Mouse (Mus musculus): ENCODE measurements at regions not wholly inside any gene's neighbourhood (a gene's known extent, or its start where the extent isn't known, plus 50 kb on each side); places are given as distances from the start of the nearest gene placed in this dataset.
A peak's percentile ranks its signal among the peaks of the same experiment; 100 is the strongest.

DNA sequence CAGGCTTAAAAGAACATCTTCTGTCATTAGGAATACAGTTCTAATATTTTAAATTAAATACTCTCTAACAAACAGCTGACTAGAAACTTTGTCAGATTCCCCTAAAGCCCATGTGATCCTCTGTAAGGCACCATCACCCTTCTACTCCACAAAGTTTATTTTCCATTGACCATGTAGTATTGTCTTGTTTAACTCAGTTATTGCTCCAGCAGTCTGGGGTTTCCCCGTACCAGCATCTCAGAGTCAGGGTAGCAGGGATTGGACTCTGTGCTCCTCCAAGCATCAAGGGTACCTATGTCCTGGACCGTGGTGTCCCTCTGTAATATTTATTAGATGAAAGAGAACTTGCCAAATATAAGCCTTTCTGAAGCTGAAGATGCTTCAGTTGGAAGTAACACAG lies 322.4 kb upstream of the Adamts16 start:
- Histone ChIP-seq H3K36me3 (ENCODE audit: control insufficient read depth, insufficient read depth, low read length) (no peaks in the 10 kb centered on the region), H3K27me3 (replicated peaks; ENCODE audit: control insufficient read depth, insufficient read depth, low read length) (no peaks in the 10 kb centered on the region), H3K4me1 (ENCODE audit: control insufficient read depth, insufficient read depth, low read depth, low read length) (no peaks in the 10 kb centered on the region; the same call in 1 of the 2 replicates), H3K9ac (ENCODE audit: low read depth, low read length) (no peak overlapping the region), H3K9me3 (ENCODE audit: control insufficient read depth, low read length) (no peaks in the 10 kb centered on the region), H3K4me2 (ENCODE audit: low read length) (no peak overlapping the region), H3K4me3 (ENCODE audit: low read length) (no peak overlapping the region), H3K27ac (ENCODE audit: low read depth, low read length) (no peak overlapping the region)
- WGBS: 90% methylated on average over 2 of the region's 2 CpGs
- no peak for ATAC-seq

DNA sequence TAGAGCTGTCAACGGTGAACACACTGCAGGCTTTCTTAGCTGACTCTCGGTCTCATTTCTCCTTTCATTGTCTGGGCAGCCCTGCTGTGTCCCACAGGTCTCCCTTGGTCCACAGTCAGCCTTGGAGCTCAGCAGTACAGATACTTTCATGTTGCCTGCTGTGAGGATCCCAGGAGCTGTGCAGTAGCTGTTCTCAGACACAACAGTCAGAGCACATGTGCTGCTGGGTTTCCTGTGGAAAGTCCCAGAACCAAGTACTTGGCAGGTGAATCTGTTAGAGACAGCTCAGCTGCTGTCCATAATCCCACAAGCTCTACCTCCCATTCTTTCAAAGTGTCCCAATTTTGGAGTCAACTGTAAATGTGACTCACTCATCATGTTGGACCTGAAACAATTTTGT lies 321.3 kb upstream of the Adamts16 start:
- no peak for ATAC-seq
- Histone ChIP-seq H3K4me3 (ENCODE audit: low read length) (no peak overlapping the region), H3K9ac (ENCODE audit: low read depth, low read length) (no peak overlapping the region), H3K27me3 (replicated peaks; ENCODE audit: control insufficient read depth, insufficient read depth, low read length) (no peaks in the 10 kb centered on the region), H3K27ac (ENCODE audit: low read depth, low read length) (no peak overlapping the region), H3K9me3 (ENCODE audit: control insufficient read depth, low read length) (no peaks in the 10 kb centered on the region), H3K4me2 (ENCODE audit: low read length) (no peak overlapping the region), H3K36me3 (ENCODE audit: control insufficient read depth, insufficient read depth, low read length) (no peaks in the 10 kb centered on the region), H3K4me1 (ENCODE audit: control insufficient read depth, insufficient read depth, low read depth, low read length) (peaks cover 2% of the 10 kb centered on the region; the same call in 1 of the 2 replicates)
- WGBS: 49% methylated on average over 2 of the region's 2 CpGs

GRCm38 (mm10) chr13:71158300-71158860 lies 316.8 kb upstream of the Adamts16 start:
- WGBS: 12% methylated on average over 13 of the region's 13 CpGs
- Histone ChIP-seq H3K36me3 (ENCODE audit: control insufficient read depth, insufficient read depth, low read length) (no peaks in the 10 kb centered on the region), H3K4me1 (ENCODE audit: control insufficient read depth, insufficient read depth, low read depth, low read length) (peaks cover 7% of the 10 kb centered on the region; the same call in 1 of the 2 replicates), H3K9me3 (ENCODE audit: control insufficient read depth, low read length) (no peaks in the 10 kb centered on the region), H3K4me3 (ENCODE audit: low read length) (peak overlapping the region; percentile 19), H3K4me2 (ENCODE audit: low read length) (peak overlapping the region; percentile 46), H3K27me3 (replicated peaks; ENCODE audit: control insufficient read depth, insufficient read depth, low read length) (no peaks in the 10 kb centered on the region), H3K9ac (ENCODE audit: low read depth, low read length) (no peak overlapping the region), H3K27ac (ENCODE audit: low read depth, low read length) (no peak overlapping the region)
- peak; percentile 85 for ATAC-seq

GRCm38 (mm10) chr13:71157656-71158299 lies 316.2 kb upstream of the Adamts16 start:
- ATAC-seq: peak; percentile 48; the same call in 1 of the 2 replicates
- H3K36me3 ChIP-seq (ENCODE audit: control insufficient read depth, insufficient read depth, low read length): no peaks in the 10 kb centered on the region
- H3K9me3 ChIP-seq (ENCODE audit: control insufficient read depth, low read length): no peaks in the 10 kb centered on the region
- no peak overlapping the region for H3K27ac ChIP-seq (ENCODE audit: low read depth, low read length)
- no peaks in the 10 kb centered on the region for H3K27me3 ChIP-seq (replicated peaks; ENCODE audit: control insufficient read depth, insufficient read depth, low read length)
- WGBS: 21% methylated on average over 14 of the region's 14 CpGs
- H3K9ac ChIP-seq (ENCODE audit: low read depth, low read length): no peak overlapping the region
- H3K4me3 ChIP-seq (ENCODE audit: low read length): no peak overlapping the region; the same call in 1 of the 2 replicates
- peaks cover 7% of the 10 kb centered on the region; the same call in 1 of the 2 replicates for H3K4me1 ChIP-seq (ENCODE audit: control insufficient read depth, insufficient read depth, low read depth, low read length)
- peak overlapping the region; percentile 46 for H3K4me2 ChIP-seq (ENCODE audit: low read length)

DNA sequence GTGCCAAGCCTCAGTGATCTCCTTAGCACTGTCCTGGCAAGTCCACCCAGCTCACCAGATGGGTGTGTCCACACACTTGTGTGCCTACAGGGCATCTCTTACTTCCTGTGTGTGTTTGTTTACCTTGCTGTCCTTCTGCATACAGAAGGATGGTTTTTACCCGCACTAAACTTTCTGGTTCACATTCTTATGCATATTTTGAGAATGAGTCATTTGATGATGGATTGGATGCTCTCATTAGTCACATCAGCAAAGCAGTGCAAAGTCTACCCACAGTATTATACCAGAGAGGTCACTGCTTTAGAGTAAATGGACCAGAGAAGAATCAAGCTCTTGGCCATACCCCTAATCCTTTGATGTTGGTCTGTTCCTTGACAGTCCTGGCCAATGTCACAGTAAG lies 308.5 kb upstream of the Adamts16 start:
- no peaks in the 10 kb centered on the region for H3K9me3 ChIP-seq (ENCODE audit: control insufficient read depth, low read length)
- no peaks in the 10 kb centered on the region for H3K36me3 ChIP-seq (ENCODE audit: control insufficient read depth, insufficient read depth, low read length)
- no peak for ATAC-seq
- WGBS: 44% methylated on average over 1 of the region's 1 CpGs
- H3K9ac ChIP-seq (ENCODE audit: low read depth, low read length): no peak overlapping the region
- H3K27ac ChIP-seq (ENCODE audit: low read depth, low read length): no peak overlapping the region
- peaks cover under 1% of the 10 kb centered on the region for H3K27me3 ChIP-seq (replicated peaks; ENCODE audit: control insufficient read depth, insufficient read depth, low read length)
- no peak overlapping the region for H3K4me2 ChIP-seq (ENCODE audit: low read length)
- H3K4me1 ChIP-seq (ENCODE audit: control insufficient read depth, insufficient read depth, low read depth, low read length): peaks cover 2% of the 10 kb centered on the region; the same call in 1 of the 2 replicates
- H3K4me3 ChIP-seq (ENCODE audit: low read length): no peak overlapping the region

DNA sequence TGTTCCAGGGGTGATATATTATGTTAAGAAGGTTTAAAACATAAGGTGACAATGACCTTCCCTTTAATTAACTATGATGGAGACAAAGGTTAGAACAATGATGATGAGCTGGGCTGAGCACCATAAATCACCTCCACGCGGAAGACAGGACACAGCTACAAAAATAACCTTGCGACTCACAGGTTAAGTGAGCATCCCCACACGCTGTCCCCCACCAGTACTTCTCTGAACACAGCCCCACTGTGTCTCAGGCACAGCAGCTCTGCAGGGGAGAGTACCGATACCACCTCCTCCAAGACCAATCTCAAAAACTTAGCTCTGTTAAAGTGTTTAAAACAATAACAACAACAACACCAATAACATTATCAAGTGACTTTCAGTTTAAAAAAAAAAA lies 307.7 kb upstream of the Adamts16 start:
- Histone ChIP-seq H3K4me3 (ENCODE audit: low read length) (no peak overlapping the region), H3K4me2 (ENCODE audit: low read length) (no peak overlapping the region), H3K9ac (ENCODE audit: low read depth, low read length) (no peak overlapping the region), H3K36me3 (ENCODE audit: control insufficient read depth, insufficient read depth, low read length) (no peaks in the 10 kb centered on the region), H3K4me1 (ENCODE audit: control insufficient read depth, insufficient read depth, low read depth, low read length) (peaks cover 2% of the 10 kb centered on the region; the same call in 1 of the 2 replicates), H3K9me3 (ENCODE audit: control insufficient read depth, low read length) (no peaks in the 10 kb centered on the region), H3K27ac (ENCODE audit: low read depth, low read length) (no peak overlapping the region), H3K27me3 (replicated peaks; ENCODE audit: control insufficient read depth, insufficient read depth, low read length) (peaks cover 2% of the 10 kb centered on the region)
- WGBS: 27% methylated on average over 5 of the region's 5 CpGs
- peak; percentile 18; the same call in 1 of the 2 replicates for ATAC-seq

DNA sequence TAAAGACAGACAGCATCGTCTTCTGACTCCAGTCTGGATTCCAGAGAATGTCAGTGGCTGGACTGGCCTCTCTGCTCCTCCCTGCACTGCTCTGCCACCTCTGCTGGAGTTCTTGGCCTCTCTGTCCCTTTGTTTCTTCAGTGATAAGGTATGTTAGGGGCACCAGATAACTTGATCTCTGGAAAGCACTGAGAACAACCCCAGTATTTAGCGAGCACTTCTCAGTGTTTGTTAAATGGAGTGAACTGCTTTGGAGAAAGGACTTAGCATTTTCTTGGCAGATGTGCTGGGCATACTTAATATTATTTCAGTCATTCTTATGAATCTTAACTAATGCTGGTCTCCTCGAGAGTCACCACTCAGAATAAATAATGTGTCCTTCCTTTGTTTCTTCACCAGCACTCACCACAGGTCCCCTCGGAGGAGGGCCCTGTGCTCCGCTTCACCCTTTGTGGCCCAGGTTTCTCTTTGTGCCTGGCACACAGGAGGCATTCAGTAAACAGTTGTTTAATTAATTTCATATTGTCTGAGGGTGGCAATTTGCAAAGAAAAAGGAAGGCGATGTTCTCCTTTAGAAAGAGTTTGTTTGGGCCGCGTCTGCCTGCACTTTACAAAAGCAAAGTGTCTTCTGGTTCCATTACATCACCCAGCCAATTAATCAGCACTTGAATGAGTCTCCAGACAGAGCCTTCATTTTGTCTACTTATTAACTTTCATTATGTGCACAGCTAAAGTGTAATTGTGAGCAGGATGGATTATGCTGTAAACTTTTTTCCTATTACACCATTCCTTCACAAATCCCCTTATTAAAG lies 307.1 kb upstream of the Adamts16 start:
- H3K9me3 ChIP-seq (ENCODE audit: control insufficient read depth, low read length): no peaks in the 10 kb centered on the region
- H3K36me3 ChIP-seq (ENCODE audit: control insufficient read depth, insufficient read depth, low read length): no peaks in the 10 kb centered on the region
- no peak overlapping the region for H3K4me2 ChIP-seq (ENCODE audit: low read length)
- H3K27me3 ChIP-seq (replicated peaks; ENCODE audit: control insufficient read depth, insufficient read depth, low read length): peaks cover 2% of the 10 kb centered on the region
- no peak overlapping the region for H3K27ac ChIP-seq (ENCODE audit: low read depth, low read length)
- ATAC-seq: peak; percentile 81; the same call in 1 of the 2 replicates
- peaks cover 2% of the 10 kb centered on the region; the same call in 1 of the 2 replicates for H3K4me1 ChIP-seq (ENCODE audit: control insufficient read depth, insufficient read depth, low read depth, low read length)
- 10% methylated on average over 8 of the region's 8 CpGs for WGBS
- no peak overlapping the region for H3K4me3 ChIP-seq (ENCODE audit: low read length)
- no peak overlapping the region for H3K9ac ChIP-seq (ENCODE audit: low read depth, low read length)

GRCm38 (mm10) chr13:71146859-71147443 lies 305.3 kb upstream of the Adamts16 start:
- ATAC-seq: no peak
- Histone ChIP-seq H3K4me3 (ENCODE audit: low read length) (no peak overlapping the region), H3K4me2 (ENCODE audit: low read length) (no peak overlapping the region), H3K9me3 (ENCODE audit: control insufficient read depth, low read length) (no peaks in the 10 kb centered on the region), H3K27me3 (replicated peaks; ENCODE audit: control insufficient read depth, insufficient read depth, low read length) (peaks cover 2% of the 10 kb centered on the region), H3K36me3 (ENCODE audit: control insufficient read depth, insufficient read depth, low read length) (no peaks in the 10 kb centered on the region), H3K9ac (ENCODE audit: low read depth, low read length) (no peak overlapping the region), H3K27ac (ENCODE audit: low read depth, low read length) (no peak overlapping the region), H3K4me1 (ENCODE audit: control insufficient read depth, insufficient read depth, low read depth, low read length) (peaks cover 2% of the 10 kb centered on the region; the same call in 1 of the 2 replicates)
- WGBS: 73% methylated on average over 3 of the region's 3 CpGs

Data from hindbrain, embryonic 16.5 days (tissue).